Mouse (Mus musculus): ENCODE measurements at regions not wholly inside any gene's neighbourhood (a gene's known extent, or its start where the extent isn't known, plus 50 kb on each side); places are given as distances from the start of the nearest gene placed in this dataset.
A peak's percentile ranks its signal among the peaks of the same experiment; 100 is the strongest.

- no peak for TF ChIP-seq CTCF (IDR thresholded peaks at IDR 0.05; ENCODE audit: low read depth)
- Histone ChIP-seq H3K27me3 (ENCODE audit: insufficient read depth, low read length) (no peaks in the 10 kb centered on the region), H3K27ac (ENCODE audit: low read depth) (no peak overlapping the region), H3K4me1 (ENCODE audit: insufficient read depth) (no peaks in the 10 kb centered on the region), H3K9ac (no peak overlapping the region), H3K36me3 (ENCODE audit: insufficient read depth) (no peaks in the 10 kb centered on the region), H3K4me3 (ENCODE audit: low read depth, low read length) (no peak overlapping the region), H3K4me2 (no peak overlapping the region), H3K9me3 (ENCODE audit: low read depth, low read length) (no peaks in the 10 kb centered on the region)
- 80% methylated on average over 3 of the region's 3 CpGs for WGBS
- ATAC-seq (ENCODE audit: insufficient read depth) = no peak
- no peak for DNase-seq
Measured at GRCm38 (mm10) chr8:92759848-92760247, 67.2 kb upstream of the Mmp2 start.

DNA sequence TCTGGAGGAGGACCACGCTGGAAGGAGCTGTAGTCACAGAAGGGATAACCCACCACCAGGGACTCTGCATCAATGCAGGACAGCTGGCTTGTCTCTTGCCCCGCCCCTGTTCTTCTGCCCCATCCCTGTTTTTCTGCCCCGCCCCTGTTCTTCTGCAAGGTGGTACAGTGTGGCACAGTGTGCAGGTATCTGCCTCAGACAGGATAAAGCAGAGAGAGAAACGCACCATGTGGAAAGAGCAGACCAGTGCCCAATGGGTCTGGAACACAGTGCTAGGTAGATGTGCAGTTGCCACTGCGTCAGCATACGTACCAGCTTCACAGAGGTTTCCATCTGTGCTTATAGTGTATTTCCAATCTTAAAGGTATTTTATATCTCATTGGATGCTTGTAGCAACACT lies 66.2 kb upstream of the Mmp2 start:
- Histone ChIP-seq H3K27ac (ENCODE audit: low read depth) (no peak overlapping the region), H3K27me3 (ENCODE audit: insufficient read depth, low read length) (no peaks in the 10 kb centered on the region), H3K9ac (no peak overlapping the region), H3K4me2 (no peak overlapping the region), H3K4me3 (ENCODE audit: low read depth, low read length) (no peak overlapping the region), H3K4me1 (ENCODE audit: insufficient read depth) (no peaks in the 10 kb centered on the region), H3K9me3 (ENCODE audit: low read depth, low read length) (no peaks in the 10 kb centered on the region), H3K36me3 (ENCODE audit: insufficient read depth) (no peaks in the 10 kb centered on the region)
- no peak for TF ChIP-seq CTCF (IDR thresholded peaks at IDR 0.05; ENCODE audit: low read depth)
- DNase-seq (no peak), ATAC-seq (ENCODE audit: insufficient read depth) (no peak)
- WGBS = 88% methylated on average over 6 of the region's 6 CpGs

DNA sequence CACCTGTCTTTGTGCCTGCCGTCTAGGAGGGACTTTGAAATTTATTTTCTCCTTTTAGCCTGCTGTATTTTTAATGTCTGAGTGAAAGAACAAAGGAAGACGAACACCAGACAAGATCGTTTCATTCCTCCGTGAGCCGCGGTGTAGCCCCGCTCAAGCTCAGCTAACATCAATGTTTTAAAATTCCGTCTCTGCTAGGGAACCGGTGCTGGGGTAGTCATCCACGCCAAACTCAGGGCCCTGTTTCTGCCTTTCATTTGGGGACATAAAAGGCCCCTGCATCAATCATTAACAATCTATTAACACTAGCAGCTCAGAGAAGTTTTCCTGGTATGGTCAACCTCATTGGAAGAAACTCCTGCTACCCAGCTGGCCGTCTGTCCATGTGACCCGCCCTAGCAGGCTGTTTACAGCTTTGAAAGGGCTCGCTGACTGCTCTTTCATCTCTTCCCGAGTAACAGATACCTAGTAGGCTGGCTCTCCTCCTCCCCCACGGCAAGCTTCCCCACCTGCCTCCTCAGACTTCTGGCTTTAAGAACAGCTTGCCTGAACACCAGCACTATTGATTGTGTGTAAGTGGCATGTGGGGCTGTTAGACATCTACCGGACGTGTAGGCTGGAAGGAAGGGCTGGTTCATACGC lies 65.0 kb upstream of the Mmp2 start:
- H3K9me3 ChIP-seq (ENCODE audit: low read depth, low read length) = no peaks in the 10 kb centered on the region
- peak overlapping the region; percentile 46 for H3K4me2 ChIP-seq
- no peak overlapping the region for H3K27ac ChIP-seq (ENCODE audit: low read depth)
- H3K36me3 ChIP-seq (ENCODE audit: insufficient read depth) = no peaks in the 10 kb centered on the region
- no peak for TF ChIP-seq CTCF (IDR thresholded peaks at IDR 0.05; ENCODE audit: low read depth)
- DNase-seq (peak; percentile 17), ATAC-seq (ENCODE audit: insufficient read depth) (no peak)
- no peak overlapping the region for H3K4me3 ChIP-seq (ENCODE audit: low read depth, low read length)
- no peaks in the 10 kb centered on the region for H3K27me3 ChIP-seq (ENCODE audit: insufficient read depth, low read length)
- H3K4me1 ChIP-seq (ENCODE audit: insufficient read depth) = no peaks in the 10 kb centered on the region
- 6% methylated on average over 18 of the region's 18 CpGs for WGBS
- H3K9ac ChIP-seq = no peak overlapping the region

GRCm38 (mm10) chr8:92771856-92772650 lies 55.0 kb upstream of the Mmp2 start:
- ATAC-seq (ENCODE audit: insufficient read depth) (no peak), DNase-seq (no peak)
- no peaks in the 10 kb centered on the region for H3K27me3 ChIP-seq (ENCODE audit: insufficient read depth, low read length)
- no peak overlapping the region for H3K9ac ChIP-seq
- no peak overlapping the region for H3K4me3 ChIP-seq (ENCODE audit: low read depth, low read length)
- 50% methylated on average over 14 of the region's 14 CpGs for WGBS
- no peak overlapping the region for H3K4me2 ChIP-seq
- no peaks in the 10 kb centered on the region for H3K9me3 ChIP-seq (ENCODE audit: low read depth, low read length)
- H3K36me3 ChIP-seq (ENCODE audit: insufficient read depth) = no peaks in the 10 kb centered on the region
- no peak overlapping the region for H3K27ac ChIP-seq (ENCODE audit: low read depth)
- H3K4me1 ChIP-seq (ENCODE audit: insufficient read depth) = no peaks in the 10 kb centered on the region
- no peak for TF ChIP-seq CTCF (IDR thresholded peaks at IDR 0.05; ENCODE audit: low read depth)

- H3K27me3 ChIP-seq (ENCODE audit: insufficient read depth, low read length) = no peaks in the 10 kb centered on the region
- H3K9ac ChIP-seq = no peak overlapping the region
- no peak for TF ChIP-seq CTCF (IDR thresholded peaks at IDR 0.05; ENCODE audit: low read depth)
- no peaks in the 10 kb centered on the region for H3K4me1 ChIP-seq (ENCODE audit: insufficient read depth)
- no peaks in the 10 kb centered on the region for H3K9me3 ChIP-seq (ENCODE audit: low read depth, low read length)
- DNase-seq = no peak
- H3K27ac ChIP-seq (ENCODE audit: low read depth) = no peak overlapping the region
- no peak overlapping the region for H3K4me3 ChIP-seq (ENCODE audit: low read depth, low read length)
- 79% methylated on average over 10 of the region's 10 CpGs for WGBS
- no peak overlapping the region for H3K4me2 ChIP-seq
- no peaks in the 10 kb centered on the region for H3K36me3 ChIP-seq (ENCODE audit: insufficient read depth)
- ATAC-seq (ENCODE audit: insufficient read depth) = no peak
Measured at GRCm38 (mm10) chr8:92772826-92773225, 54.3 kb upstream of the Mmp2 start.

DNA sequence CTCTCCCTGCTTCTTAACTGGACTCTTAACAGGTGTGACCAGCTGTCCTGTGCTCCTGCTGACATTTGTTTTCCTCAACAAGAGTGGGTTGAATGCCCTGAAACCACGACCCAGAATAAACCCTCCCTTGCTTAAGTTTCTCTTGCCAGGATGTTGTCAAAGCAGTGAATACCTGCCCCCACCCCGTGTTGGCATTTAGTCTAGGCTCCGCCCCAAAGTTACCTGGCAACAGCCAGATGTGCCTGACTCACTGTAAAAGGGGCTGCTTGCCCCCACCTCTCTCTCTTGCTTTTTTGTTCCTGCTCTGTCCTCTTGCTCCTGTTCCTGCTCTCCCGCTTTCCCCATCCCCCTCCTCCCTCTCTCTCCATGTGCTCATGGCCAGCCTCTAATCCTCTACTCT lies 51.9 kb upstream of the Mmp2 start:
- no peak overlapping the region for H3K4me3 ChIP-seq (ENCODE audit: low read depth, low read length)
- no peak overlapping the region for H3K27ac ChIP-seq (ENCODE audit: low read depth)
- WGBS = 48% methylated on average over 4 of the region's 4 CpGs
- H3K4me2 ChIP-seq = no peak overlapping the region
- ATAC-seq (ENCODE audit: insufficient read depth) = no peak
- H3K9me3 ChIP-seq (ENCODE audit: low read depth, low read length) = no peaks in the 10 kb centered on the region
- TF ChIP-seq CTCF (IDR thresholded peaks at IDR 0.05; ENCODE audit: low read depth) = no peak
- no peaks in the 10 kb centered on the region for H3K27me3 ChIP-seq (ENCODE audit: insufficient read depth, low read length)
- DNase-seq = no peak
- H3K9ac ChIP-seq = no peak overlapping the region
- H3K4me1 ChIP-seq (ENCODE audit: insufficient read depth) = no peaks in the 10 kb centered on the region
- no peaks in the 10 kb centered on the region for H3K36me3 ChIP-seq (ENCODE audit: insufficient read depth)

GRCm38 (mm10) chr8:92777106-92777505 lies 50.0 kb upstream of the Mmp2 start:
- no peaks in the 10 kb centered on the region for H3K27me3 ChIP-seq (ENCODE audit: insufficient read depth, low read length)
- TF ChIP-seq CTCF (IDR thresholded peaks at IDR 0.05; ENCODE audit: low read depth) = no peak
- no peak overlapping the region for H3K27ac ChIP-seq (ENCODE audit: low read depth)
- H3K4me2 ChIP-seq = no peak overlapping the region
- H3K9ac ChIP-seq = no peak overlapping the region
- no peak overlapping the region for H3K4me3 ChIP-seq (ENCODE audit: low read depth, low read length)
- H3K9me3 ChIP-seq (ENCODE audit: low read depth, low read length) = no peaks in the 10 kb centered on the region
- no peaks in the 10 kb centered on the region for H3K4me1 ChIP-seq (ENCODE audit: insufficient read depth)
- DNase-seq (peak; percentile 8), ATAC-seq (ENCODE audit: insufficient read depth) (no peak)
- no peaks in the 10 kb centered on the region for H3K36me3 ChIP-seq (ENCODE audit: insufficient read depth)
- 14% methylated on average over 5 of the region's 5 CpGs for WGBS

Data from lung, embryonic 14.5 days (tissue).